Mouse (Mus musculus) liver, postnatal 0 days (tissue): ENCODE measurements around the gene Nr2c1. TPM values are rescaled to one million over a fixed set of nuclear protein-coding genes. Genes with fewer than 3 reads are reported as not detected.
A peak's percentile ranks its signal among the peaks of the same experiment; 100 is the strongest.

Source experiments
- ATAC-seq: fragments of 200-750 bp; cut with Nextera tagmentation; 2 replicates; pipeline ENCODE4 v1.8.0; 2017; ENCODE audit warnings: mild to moderate bottlenecking, moderate library complexity
- DNase-seq: peaks from one replicate; pipeline ENCODE4 v3.0.0-alpha.2; 2016
- H3K27ac ChIP-seq: fragments of 300-500 bp; sonication (generic); 2 replicates; pipeline ENCODE4 v1.5.1; 2014; ENCODE audit warnings: antibody characterized with exemption, moderate library complexity, mild to moderate bottlenecking, low read depth
- H3K27me3 ChIP-seq: fragments of 300-500 bp; sonication (generic); 2 replicates; pipeline ENCODE4 v1.6.1; 2014; ENCODE audit warnings: low read length, control low read depth, mixed read lengths; ENCODE audit not compliant: insufficient read depth
- H3K36me3 ChIP-seq: fragments of 300-500 bp; sonication (generic); replicated peaks from 2 replicates; pipeline ENCODE4 v1.6.1; 2014; ENCODE audit warnings: mild to moderate bottlenecking, control low read depth, low read length, moderate library complexity, mixed read lengths; ENCODE audit not compliant: insufficient read depth
- H3K4me1 ChIP-seq: fragments of 300-500 bp; sonication (generic); 2 replicates; pipeline ENCODE4 v1.6.1; 2014; ENCODE audit warnings: antibody characterized with exemption, mild to moderate bottlenecking, control low read depth; ENCODE audit not compliant: insufficient read depth
- H3K4me2 ChIP-seq: fragments of 300-500 bp; sonication (generic); 2 replicates; pipeline ENCODE4 v1.6.1; 2014; ENCODE audit warnings: low read depth, mild to moderate bottlenecking, low read length, moderate library complexity, mixed read lengths
- H3K4me3 ChIP-seq: fragments of 300-500 bp; sonication (generic); 2 replicates; pipeline ENCODE4 v1.5.1; 2014; ENCODE audit warnings: low read depth, low read length
- H3K9ac ChIP-seq: fragments of 300-500 bp; sonication (generic); replicated peaks from 2 replicates; pipeline ENCODE4 v1.6.1; 2014; ENCODE audit warnings: mild to moderate bottlenecking, moderate library complexity
- H3K9me3 ChIP-seq: fragments of 300-500 bp; sonication (generic); 2 replicates; pipeline ENCODE4 v1.6.1; 2016; ENCODE audit warnings: mild to moderate bottlenecking, control low read depth, low read length, mixed read lengths
- CTCF ChIP-seq: sonication (generic); IDR thresholded peaks from 2 replicates; pipeline ENCODE4 v1.5.1; 2016; ENCODE audit warnings: antibody characterized with exemption, low read depth
- EP300 ChIP-seq: IDR thresholded peaks from 2 replicates; pipeline ENCODE4 v1.6.1; 2016; ENCODE audit warnings: antibody characterized with exemption, low read depth, mild to moderate bottlenecking
- WGBS: fragments of 180-500 bp; shearing (Covaris S2); extraction: QIAGEN DNeasy Blood & Tissue Kit; methylation state at CpG from one replicate; pipeline ENCODE4 v1.1.7; 2014; ENCODE audit not compliant: insufficient replicate concordance; 5-methylcytosine and 5-hydroxymethylcytosine counted together
- polyA plus RNA-seq: library from polyadenylated mRNA; unstranded; fragments of >200 nt; fragmentation: Nextera tagmentation; extraction: Ambion mirVana; gene quantifications from 2 replicates; pipeline ENCODE4 v1.2.1, GENCODE M21; 2015

Gene Nr2c1
- 2.4 and 2.9 TPM in 2 replicates for polyA plus RNA-seq

DNA sequence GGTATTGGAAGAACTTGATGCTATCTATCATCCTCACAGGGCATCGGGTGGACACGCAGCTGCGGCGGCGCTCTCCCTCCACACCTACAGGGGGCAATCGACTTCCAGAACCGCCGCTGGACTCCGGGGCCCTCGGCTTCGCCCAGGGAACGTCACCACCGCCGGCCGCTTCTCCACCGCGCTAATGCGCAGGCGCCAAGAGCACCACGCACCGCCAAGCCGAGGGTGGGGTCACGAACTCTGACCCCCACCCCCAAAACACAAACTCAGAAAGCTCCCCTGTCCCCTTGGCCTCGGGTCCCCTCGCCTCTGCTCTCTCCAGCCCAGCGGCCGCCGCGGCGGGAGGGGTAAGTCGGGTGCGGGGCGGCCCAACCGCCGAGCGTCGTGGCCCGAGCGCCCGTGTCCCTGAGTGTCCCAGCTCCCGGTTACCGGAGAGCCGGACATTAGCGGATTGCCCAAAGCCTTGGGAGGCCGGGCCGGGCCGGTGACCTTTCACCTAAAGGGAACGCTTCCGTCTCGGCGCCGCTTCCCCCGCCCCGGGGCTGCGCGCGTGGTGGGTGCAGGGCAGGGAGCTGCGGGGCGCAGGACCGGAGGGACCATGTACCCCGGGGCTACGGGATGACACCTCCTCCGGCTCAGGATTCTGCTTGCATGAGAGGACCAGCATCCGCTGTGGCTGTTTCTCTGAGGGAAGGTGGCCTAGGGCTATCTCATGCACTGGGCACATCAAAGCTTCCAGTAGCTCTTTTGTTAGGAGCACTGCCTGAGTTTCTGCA lies at the start of gene Nr2c1:
TSS of gene Nr2c1 (plus strand) at position 268 of the 776 bp plus-strand sequence.
- Histone ChIP-seq H3K9ac (peak within 1 kb of the TSS; percentile 90), H3K4me3 (peak within 1 kb of the TSS; percentile 86), H3K4me1 (peaks cover 18% of the 10 kb centered on the region), H3K27me3 (no peaks in the 10 kb centered on the region), H3K9me3 (no peaks in the 10 kb centered on the region), H3K27ac (peak within 1 kb of the TSS; percentile 100), H3K36me3 (peaks cover 5% of the 10 kb centered on the region; the same call in 1 of the 2 replicates), H3K4me2 (peak within 1 kb of the TSS; percentile 89)
- ATAC-seq (peak; percentile 92), DNase-seq (peak; percentile 88)
- under 1% methylated on average over 64 of the region's 64 CpGs for WGBS
- peak; percentile 69 for TF ChIP-seq CTCF
- TF ChIP-seq EP300: no peak

DNA sequence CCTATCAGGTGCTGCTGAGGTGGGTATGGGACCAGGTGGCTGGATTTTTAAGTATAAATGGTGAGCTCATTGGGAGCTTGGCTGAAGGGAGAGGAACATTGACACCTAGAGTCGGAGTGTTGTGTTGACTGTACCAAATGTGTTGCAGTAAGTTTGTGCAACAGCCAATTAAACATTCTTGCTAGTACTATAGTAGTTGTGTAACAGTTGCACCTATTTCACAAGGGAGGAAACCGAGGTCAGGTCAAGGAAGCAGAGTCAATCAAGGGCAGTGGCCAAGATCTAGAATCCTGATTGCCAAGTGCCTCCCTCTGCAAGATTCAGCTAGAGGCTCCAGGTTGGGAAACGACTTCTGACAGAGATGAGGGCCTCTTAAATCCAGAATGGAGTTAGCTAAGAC lies 49.7 kb upstream of the Nr2c1 start:
- no peaks in the 10 kb centered on the region for H3K9me3 ChIP-seq
- no peak overlapping the region; the same call in 1 of the 2 replicates for H3K9ac ChIP-seq
- no peaks in the 10 kb centered on the region for H3K27me3 ChIP-seq
- TF ChIP-seq CTCF (peak; percentile 23; the same call in 1 of the 2 replicates), EP300 (peak; percentile 75)
- ATAC-seq (peak; percentile 82), DNase-seq (no peak)
- H3K4me2 ChIP-seq: no peak overlapping the region
- no peak overlapping the region for H3K4me3 ChIP-seq
- H3K36me3 ChIP-seq: peaks cover 5% of the 10 kb centered on the region
- H3K4me1 ChIP-seq: peaks cover 17% of the 10 kb centered on the region
- 34% methylated on average over 3 of the region's 3 CpGs for WGBS
- H3K27ac ChIP-seq: peak overlapping the region; percentile 52; the same call in 1 of the 2 replicates

DNA sequence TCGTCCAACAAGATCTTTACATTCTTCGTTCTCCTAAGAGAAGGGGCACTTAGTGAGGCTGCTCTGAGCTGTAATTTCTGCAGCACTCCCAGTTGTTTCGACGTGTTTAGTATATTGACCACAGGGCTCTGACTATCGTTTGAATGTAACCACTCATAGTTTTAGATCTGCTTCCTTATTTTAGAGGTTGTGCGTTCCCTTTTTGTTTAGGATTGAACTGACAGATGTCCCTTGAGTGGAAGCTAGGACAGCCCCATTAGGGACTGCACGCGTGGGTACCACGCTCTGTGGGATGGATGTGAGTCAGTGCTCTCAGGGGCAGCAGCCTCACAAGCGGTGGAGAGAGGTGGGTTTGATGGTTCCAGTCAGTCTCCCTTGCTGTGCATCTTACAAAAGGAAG lies 42.3 kb upstream of the Nr2c1 start:
- Histone ChIP-seq H3K9ac (no peak overlapping the region), H3K4me3 (no peak overlapping the region), H3K4me2 (no peak overlapping the region), H3K27ac (no peak overlapping the region), H3K36me3 (peaks cover 18% of the 10 kb centered on the region), H3K27me3 (no peaks in the 10 kb centered on the region), H3K9me3 (no peaks in the 10 kb centered on the region), H3K4me1 (0 out of 2 replicates have a peak, but pooled peaks cover 4% of the 10 kb centered on the region)
- WGBS: 71% methylated on average over 10 of the region's 10 CpGs
- TF ChIP-seq CTCF (no peak), EP300 (no peak)
- ATAC-seq (no peak), DNase-seq (no peak)

DNA sequence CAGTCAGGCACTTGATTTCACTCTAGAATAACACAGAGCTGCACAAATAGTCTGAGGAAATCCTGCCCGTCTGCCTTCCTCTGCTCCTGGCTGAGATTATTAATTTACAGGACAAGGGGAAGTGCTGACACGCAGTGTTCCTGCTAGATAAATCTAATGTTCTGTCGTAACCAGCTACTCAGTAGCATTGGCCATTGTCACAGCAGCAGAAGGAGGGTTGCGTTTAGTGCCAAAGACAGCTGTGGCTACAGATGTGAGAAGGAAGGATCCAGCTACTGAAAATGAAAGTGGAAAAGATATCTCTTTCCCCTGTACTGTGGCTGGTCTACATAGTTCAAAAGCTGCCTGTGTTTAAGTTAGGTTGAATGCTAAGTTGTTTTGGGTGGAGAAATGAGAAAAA lies 40.7 kb upstream of the Nr2c1 start:
- no peak overlapping the region for H3K4me3 ChIP-seq
- H3K9me3 ChIP-seq: no peaks in the 10 kb centered on the region
- H3K27me3 ChIP-seq: no peaks in the 10 kb centered on the region
- TF ChIP-seq EP300: peak; percentile 34; the same call in 1 of the 2 replicates
- TF ChIP-seq CTCF: no peak
- H3K27ac ChIP-seq: peak overlapping the region; percentile 55
- H3K9ac ChIP-seq: no peak overlapping the region
- peak; percentile 92 for ATAC-seq
- H3K36me3 ChIP-seq: peaks cover 18% of the 10 kb centered on the region
- DNase-seq: no peak
- no peak overlapping the region for H3K4me2 ChIP-seq
- WGBS: 7% methylated on average over 4 of the region's 4 CpGs
- 0 out of 2 replicates have a peak, but pooled peaks cover 4% of the 10 kb centered on the region for H3K4me1 ChIP-seq

DNA sequence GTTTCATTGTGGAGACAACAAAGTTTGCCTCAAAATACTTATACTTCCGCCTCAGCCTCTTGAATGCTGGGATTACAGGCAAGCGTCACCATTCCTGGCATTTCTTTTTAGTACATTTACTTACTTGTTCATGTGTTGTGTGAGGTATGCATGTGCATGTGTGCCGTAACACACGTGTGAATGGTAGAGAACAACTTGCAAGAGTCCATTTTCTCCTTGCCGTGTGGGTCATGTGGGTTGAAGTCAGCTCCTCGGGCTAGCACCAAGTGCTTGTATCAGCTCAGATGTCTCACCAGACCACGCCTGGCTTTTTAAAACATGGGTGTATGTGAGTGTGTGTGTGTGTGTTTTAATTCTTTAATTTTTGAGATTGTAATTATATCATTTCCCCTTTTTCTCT lies 40.2 kb upstream of the Nr2c1 start:
- TF ChIP-seq CTCF (no peak), EP300 (no peak)
- Histone ChIP-seq H3K27me3 (no peaks in the 10 kb centered on the region), H3K27ac (peak overlapping the region; percentile 55; the same call in 1 of the 2 replicates), H3K36me3 (peaks cover 21% of the 10 kb centered on the region), H3K9ac (no peak overlapping the region), H3K4me3 (no peak overlapping the region), H3K4me1 (0 out of 2 replicates have a peak, but pooled peaks cover 4% of the 10 kb centered on the region), H3K9me3 (no peaks in the 10 kb centered on the region), H3K4me2 (no peak overlapping the region)
- 85% methylated on average over 7 of the region's 7 CpGs for WGBS
- ATAC-seq: no peak
- no peak for DNase-seq

DNA sequence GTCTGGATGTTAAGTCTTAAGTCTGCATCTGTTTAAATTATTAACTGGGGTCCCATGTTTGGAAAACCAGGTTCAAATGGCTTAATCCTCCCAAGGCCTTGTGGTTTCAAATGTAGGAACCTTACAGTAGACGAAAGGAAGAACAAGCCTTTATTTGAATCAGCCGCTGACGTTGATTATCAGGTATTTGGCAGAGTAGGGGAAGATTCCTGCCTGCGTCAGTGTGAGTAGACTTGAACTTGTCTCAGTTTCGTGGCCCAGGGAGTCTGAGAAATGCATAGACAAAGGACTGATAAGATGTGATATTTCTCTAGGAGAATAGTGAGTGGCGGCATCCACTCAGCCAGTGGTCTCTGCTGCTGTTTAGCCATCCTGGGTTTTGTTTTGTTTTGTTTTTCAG lies 39.0 kb upstream of the Nr2c1 start:
- H3K36me3 ChIP-seq: peaks cover 14% of the 10 kb centered on the region
- no peaks in the 10 kb centered on the region for H3K9me3 ChIP-seq
- no peak overlapping the region for H3K9ac ChIP-seq
- WGBS: 78% methylated on average over 6 of the region's 6 CpGs
- no peak overlapping the region for H3K27ac ChIP-seq
- no peaks in the 10 kb centered on the region for H3K27me3 ChIP-seq
- H3K4me1 ChIP-seq: 0 out of 2 replicates have a peak, but pooled peaks cover 4% of the 10 kb centered on the region
- no peak overlapping the region for H3K4me2 ChIP-seq
- TF ChIP-seq EP300 (no peak), CTCF (no peak)
- no peak overlapping the region for H3K4me3 ChIP-seq
- DNase-seq: no peak
- ATAC-seq: no peak
